Mouse (Mus musculus) embryonic facial prominence, embryonic 15.5 days (tissue): ENCODE measurements around the gene Nrp1. TPM values are rescaled to one million over a fixed set of nuclear protein-coding genes. Genes with fewer than 3 reads are reported as not detected.
A peak's percentile ranks its signal among the peaks of the same experiment; 100 is the strongest.

Source experiments
- ATAC-seq: fragments of 200-750 bp; cut with Nextera tagmentation; 2 replicates; pipeline ENCODE4 v1.8.0; 2017; ENCODE audit warnings: low read depth, moderate TSS enrichment; ENCODE audit not compliant: insufficient number of reproducible peaks, low FRiP score, low TSS enrichment
- H3K27ac ChIP-seq: fragments of 300-500 bp; sonication (generic); replicated peaks from 2 replicates; pipeline ENCODE4 v1.5.1; 2015; ENCODE audit warnings: mild to moderate bottlenecking, inconsistent platforms
- H3K27me3 ChIP-seq: fragments of 300-500 bp; sonication (generic); 2 replicates; pipeline ENCODE4 v1.6.1; 2015; ENCODE audit warnings: inconsistent platforms
- H3K36me3 ChIP-seq: fragments of 300-500 bp; sonication (generic); 2 replicates; pipeline ENCODE4 v1.6.1; 2015; ENCODE audit warnings: mild to moderate bottlenecking, inconsistent platforms
- H3K4me1 ChIP-seq: fragments of 300-500 bp; sonication (generic); 2 replicates; pipeline ENCODE4 v1.6.1; 2015; ENCODE audit warnings: inconsistent platforms
- H3K4me2 ChIP-seq: fragments of 300-500 bp; sonication (generic); replicated peaks from 2 replicates; pipeline ENCODE4 v1.6.1; 2015; ENCODE audit warnings: mild to moderate bottlenecking, inconsistent platforms
- H3K4me3 ChIP-seq: fragments of 300-500 bp; sonication (generic); replicated peaks from 2 replicates; pipeline ENCODE4 v1.5.1; 2015; ENCODE audit warnings: mild to moderate bottlenecking, inconsistent platforms
- H3K9ac ChIP-seq: fragments of 300-500 bp; sonication (generic); 2 replicates; pipeline ENCODE4 v1.6.1; 2015; ENCODE audit warnings: inconsistent platforms
- H3K9me3 ChIP-seq: fragments of 300-500 bp; sonication (generic); replicated peaks from 2 replicates; pipeline ENCODE4 v1.6.1; 2016; ENCODE audit warnings: inconsistent platforms
- WGBS: fragments of 180-500 bp; shearing (Covaris S2); methylation state at CpG from one replicate; pipeline ENCODE4 v1.1.7; 2015; 5-methylcytosine and 5-hydroxymethylcytosine counted together
- polyA plus RNA-seq: library from polyadenylated mRNA; unstranded; fragments of >200 nt; fragmentation: Nextera tagmentation; extraction: Ambion mirVana; gene quantifications from 2 replicates; pipeline ENCODE4 v1.2.1, GENCODE M21; 2015

Nrp1 gene
- polyA plus RNA-seq, 1 experiment from 2014 or later: 114 TPM

DNA sequence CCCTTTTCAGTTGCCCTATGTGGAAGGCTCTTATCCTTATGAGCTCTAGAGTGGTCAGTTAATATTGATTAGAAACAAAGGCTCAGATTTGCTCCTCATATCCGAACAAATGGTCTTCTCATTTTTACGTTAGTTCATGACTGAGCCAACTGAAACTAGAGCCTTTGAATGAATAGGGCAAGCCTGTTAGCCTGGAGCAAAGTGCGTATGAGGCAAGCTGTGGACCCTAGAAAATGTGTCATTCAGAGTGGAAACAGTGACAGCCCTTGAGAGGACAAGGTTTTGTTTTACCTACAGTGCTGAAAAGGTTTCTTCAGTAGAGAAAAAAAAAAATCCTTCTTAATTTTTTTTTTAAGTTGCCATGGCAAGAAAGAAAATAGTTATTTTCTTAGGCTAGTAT, 124.9 kb downstream of the Nrp1 start:
- H3K9me3 ChIP-seq: no peaks in the 10 kb centered on the region
- no peak for ATAC-seq
- H3K4me1 ChIP-seq: no peaks in the 10 kb centered on the region
- no peak overlapping the region for H3K9ac ChIP-seq
- H3K4me2 ChIP-seq: no peak overlapping the region
- no peaks in the 10 kb centered on the region for H3K27me3 ChIP-seq
- no peaks in the 10 kb centered on the region for H3K36me3 ChIP-seq
- 51% methylated on average over 3 of the region's 3 CpGs for WGBS
- no peak overlapping the region for H3K27ac ChIP-seq
- no peak overlapping the region for H3K4me3 ChIP-seq

DNA sequence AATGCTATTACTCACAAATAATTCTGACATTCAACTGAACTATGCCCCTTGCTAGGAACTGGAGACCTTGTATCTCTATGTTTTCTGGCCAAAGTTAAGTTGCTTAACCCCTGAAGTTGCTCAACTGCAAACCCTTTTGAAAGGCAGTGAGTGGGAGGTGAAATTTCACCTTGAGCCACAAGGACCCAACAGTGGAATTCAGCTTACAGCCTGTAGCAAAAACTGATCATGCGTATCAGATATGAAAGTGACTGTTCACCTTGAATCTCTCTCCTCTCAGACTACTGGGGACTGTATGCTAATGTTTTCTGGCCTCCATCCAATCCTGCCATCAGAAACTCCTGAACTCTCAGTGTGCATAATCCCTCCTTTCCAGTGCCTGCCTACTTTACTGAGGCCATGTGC, 126.3 kb downstream of the Nrp1 start:
- Histone ChIP-seq H3K27me3 (no peaks in the 10 kb centered on the region), H3K4me2 (no peak overlapping the region), H3K9ac (no peak overlapping the region), H3K4me1 (no peaks in the 10 kb centered on the region), H3K27ac (no peak overlapping the region), H3K9me3 (no peaks in the 10 kb centered on the region), H3K36me3 (no peaks in the 10 kb centered on the region), H3K4me3 (no peak overlapping the region)
- WGBS: 72% methylated on average over 1 of the region's 1 CpGs
- ATAC-seq: no peak

DNA sequence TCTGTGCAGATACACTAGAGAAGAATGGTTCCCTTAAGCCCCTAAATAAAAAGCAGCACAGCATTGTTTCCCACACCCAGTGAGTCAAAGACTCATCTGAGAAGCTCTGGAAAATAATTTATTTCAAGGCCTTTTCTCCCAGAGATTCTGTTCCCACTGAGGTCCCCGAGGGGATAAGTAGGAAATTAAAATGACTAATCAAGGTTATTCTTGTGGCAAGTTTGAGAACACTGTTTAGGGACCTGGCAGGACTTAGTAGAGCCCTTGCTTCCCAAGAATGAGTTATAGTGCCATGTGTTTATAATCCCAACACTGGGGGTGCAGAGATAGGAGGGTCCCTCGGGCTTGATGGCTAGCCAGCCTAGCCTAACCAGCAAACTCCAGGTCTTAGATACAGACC, 127.6 kb downstream of the Nrp1 start:
- WGBS: 73% methylated on average over 2 of the region's 2 CpGs
- Histone ChIP-seq H3K4me1 (no peaks in the 10 kb centered on the region), H3K36me3 (no peaks in the 10 kb centered on the region), H3K27me3 (no peaks in the 10 kb centered on the region), H3K4me2 (no peak overlapping the region), H3K27ac (no peak overlapping the region), H3K9ac (no peak overlapping the region), H3K4me3 (no peak overlapping the region), H3K9me3 (no peaks in the 10 kb centered on the region)
- ATAC-seq: no peak

DNA sequence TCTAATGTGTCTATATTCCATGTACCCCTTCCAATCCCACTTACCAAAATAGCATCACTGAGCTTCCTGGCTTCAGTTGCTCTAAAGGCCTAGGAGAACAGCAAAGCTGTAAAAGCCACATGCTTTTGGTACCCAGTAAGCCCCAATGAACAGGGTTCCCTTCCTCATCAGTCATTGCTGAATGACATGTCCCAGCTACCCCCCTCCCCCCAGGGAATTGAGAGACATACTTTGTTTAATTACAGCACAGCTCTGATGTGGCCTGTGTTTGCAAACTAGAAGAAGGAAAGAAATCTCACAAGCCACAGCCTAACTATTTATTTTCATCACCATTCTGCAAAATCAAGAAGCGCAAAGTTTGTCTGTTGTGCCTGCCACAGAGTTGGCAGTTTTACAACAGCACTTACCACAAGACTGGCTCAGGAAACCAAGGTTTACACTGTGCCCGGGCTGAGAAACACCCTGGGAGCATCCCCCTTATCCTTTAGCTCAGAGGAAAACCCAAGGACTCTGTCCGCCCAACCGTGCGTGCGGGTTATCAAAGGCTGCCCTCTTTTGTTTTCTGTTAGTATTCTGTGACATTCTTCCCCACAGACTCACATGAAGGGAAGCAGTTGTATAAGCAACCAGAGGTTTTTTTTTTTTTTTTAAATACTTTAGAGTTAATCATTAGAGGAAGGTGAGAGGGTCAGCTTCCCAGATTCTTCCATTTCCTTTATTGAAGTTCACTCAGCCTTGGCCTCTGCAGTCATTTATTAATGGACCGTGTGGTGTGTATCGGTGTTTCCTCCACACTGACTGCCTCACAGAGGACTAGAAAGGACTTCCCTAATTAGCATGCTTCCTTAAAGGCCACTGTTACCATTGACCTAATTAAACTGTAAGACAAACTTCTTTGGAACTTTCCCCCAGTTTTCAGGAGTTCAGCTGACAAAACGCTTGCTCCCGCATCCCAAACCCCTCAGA, 129.8 kb downstream of the Nrp1 start:
- no peak overlapping the region for H3K4me2 ChIP-seq
- H3K9me3 ChIP-seq: no peaks in the 10 kb centered on the region
- no peaks in the 10 kb centered on the region for H3K4me1 ChIP-seq
- no peak overlapping the region for H3K9ac ChIP-seq
- no peak overlapping the region for H3K4me3 ChIP-seq
- 37% methylated on average over 10 of the region's 10 CpGs for WGBS
- no peaks in the 10 kb centered on the region for H3K27me3 ChIP-seq
- no peak for ATAC-seq
- no peak overlapping the region for H3K27ac ChIP-seq
- H3K36me3 ChIP-seq: no peaks in the 10 kb centered on the region

DNA sequence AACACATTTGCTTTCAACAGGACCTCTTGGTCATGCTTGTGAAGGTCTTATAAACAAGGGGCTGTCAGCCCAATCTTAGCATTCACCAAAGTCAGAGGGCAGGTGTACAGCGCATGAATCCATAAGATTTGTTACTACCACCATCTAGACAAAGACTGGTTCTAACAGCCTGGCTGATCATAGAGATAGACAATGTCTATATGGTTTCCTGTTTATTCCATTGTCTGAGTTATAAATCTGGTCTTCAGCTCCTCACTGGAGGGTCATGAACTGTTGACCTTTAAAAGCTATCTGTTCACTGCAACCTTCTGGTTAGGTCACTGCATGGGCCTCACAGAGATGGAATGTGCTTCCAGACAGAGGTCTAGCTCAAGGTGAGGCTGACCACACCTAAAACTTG, 130.9 kb downstream of the Nrp1 start:
- WGBS: 93% methylated on average over 1 of the region's 1 CpGs
- Histone ChIP-seq H3K4me3 (no peak overlapping the region), H3K36me3 (peaks cover 5% of the 10 kb centered on the region; the same call in 1 of the 2 replicates), H3K9ac (no peak overlapping the region), H3K27ac (no peak overlapping the region), H3K9me3 (no peaks in the 10 kb centered on the region), H3K4me2 (no peak overlapping the region), H3K27me3 (no peaks in the 10 kb centered on the region), H3K4me1 (no peaks in the 10 kb centered on the region)
- ATAC-seq: no peak

DNA sequence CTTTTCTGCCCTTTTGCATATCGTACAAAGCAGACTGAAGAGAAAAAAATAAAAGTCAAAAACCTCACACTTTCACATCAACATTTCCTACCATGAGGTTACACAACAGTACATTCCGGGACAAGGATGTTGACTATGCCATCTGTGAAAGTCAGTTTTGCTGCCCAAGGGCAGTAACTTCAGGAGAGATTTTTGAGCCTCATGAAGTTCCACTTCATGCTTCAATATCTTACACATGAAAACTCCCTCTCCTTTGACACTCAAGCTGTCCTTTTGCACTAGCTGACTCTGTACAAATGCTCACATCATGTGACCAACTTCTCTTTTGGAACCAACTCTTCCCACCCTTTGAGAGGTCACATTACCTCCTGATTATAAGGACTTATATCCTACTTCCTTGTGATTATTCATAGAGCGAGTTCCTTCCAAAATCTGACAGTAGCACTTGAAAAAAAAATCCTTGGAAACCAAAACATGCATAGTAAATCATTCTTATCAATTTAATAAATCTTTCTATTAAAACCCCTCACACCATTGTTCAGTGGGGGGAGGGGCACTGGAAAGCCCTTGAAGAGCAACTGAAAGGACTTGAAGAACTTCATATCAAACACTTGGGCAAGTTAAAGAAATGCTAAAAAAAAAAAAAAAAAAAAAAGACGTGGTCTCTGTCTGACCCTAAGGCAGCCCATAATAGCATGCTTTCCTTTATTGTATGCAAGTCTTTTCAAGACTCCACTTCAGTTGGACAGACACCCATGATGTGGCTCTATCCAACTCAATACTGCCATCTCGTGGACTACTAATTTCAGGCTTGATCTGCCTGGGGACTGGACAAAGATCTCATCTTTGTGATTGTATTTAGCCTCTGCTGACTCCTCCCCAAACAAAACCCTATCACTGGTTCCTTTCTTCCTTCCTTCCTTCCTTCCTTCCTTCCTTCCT, 133.0 kb downstream of the Nrp1 start:
- H3K4me3 ChIP-seq: no peak overlapping the region
- no peak overlapping the region for H3K9ac ChIP-seq
- no peak overlapping the region for H3K27ac ChIP-seq
- no peak overlapping the region for H3K4me2 ChIP-seq
- H3K9me3 ChIP-seq: no peaks in the 10 kb centered on the region
- peaks cover 5% of the 10 kb centered on the region; the same call in 1 of the 2 replicates for H3K36me3 ChIP-seq
- no peaks in the 10 kb centered on the region for H3K27me3 ChIP-seq
- WGBS: 39% methylated on average over 5 of the region's 5 CpGs
- 0 out of 2 replicates have a peak, but pooled peaks have one; percentile 60 for ATAC-seq
- no peaks in the 10 kb centered on the region for H3K4me1 ChIP-seq

DNA sequence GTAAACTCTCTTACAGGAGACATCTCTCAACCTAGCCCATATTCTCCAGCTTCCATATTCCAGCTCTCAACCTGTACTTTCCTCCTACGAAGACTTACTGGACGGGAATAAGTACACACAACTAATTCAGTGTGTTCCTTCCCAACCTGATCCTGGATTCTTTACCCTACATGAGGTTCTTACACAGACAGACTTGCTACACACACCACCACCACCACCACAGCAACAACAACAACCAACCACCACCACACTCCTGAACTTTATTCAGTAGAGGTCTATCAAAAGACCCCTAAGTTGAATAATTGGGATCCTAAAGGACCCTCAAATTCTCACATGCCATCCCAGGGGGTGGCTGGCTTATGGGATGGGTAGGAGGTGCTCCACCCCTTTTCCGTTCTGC, 135.4 kb downstream of the Nrp1 start:
- H3K27me3 ChIP-seq: no peaks in the 10 kb centered on the region
- no peak for ATAC-seq
- H3K4me2 ChIP-seq: no peak overlapping the region
- H3K36me3 ChIP-seq: peaks cover 5% of the 10 kb centered on the region; the same call in 1 of the 2 replicates
- no peaks in the 10 kb centered on the region for H3K9me3 ChIP-seq
- H3K4me1 ChIP-seq: no peaks in the 10 kb centered on the region
- no peak overlapping the region for H3K27ac ChIP-seq
- WGBS: 87% methylated on average over 3 of the region's 3 CpGs
- H3K4me3 ChIP-seq: no peak overlapping the region
- H3K9ac ChIP-seq: no peak overlapping the region

DNA sequence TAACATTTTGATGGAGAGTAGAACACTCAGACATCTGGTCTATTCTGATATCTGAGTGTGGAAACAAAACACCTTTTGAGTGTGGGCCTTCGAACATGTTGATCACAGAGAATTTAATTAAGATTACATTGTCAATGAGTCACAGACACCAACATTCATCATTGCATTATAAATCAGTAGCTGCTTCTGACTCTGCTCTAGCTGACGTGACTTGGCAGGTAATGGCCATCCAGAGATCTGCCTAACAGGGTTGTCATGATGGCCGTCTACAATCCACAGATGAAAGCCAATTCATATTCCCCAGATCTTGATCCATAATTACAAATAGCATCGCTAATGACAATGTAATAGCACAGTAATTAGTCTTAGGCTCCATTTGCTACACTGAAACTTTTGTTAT, 140.4 kb downstream of the Nrp1 start:
- no peak overlapping the region for H3K4me3 ChIP-seq
- H3K9me3 ChIP-seq: no peaks in the 10 kb centered on the region
- H3K36me3 ChIP-seq: peaks cover 23% of the 10 kb centered on the region
- no peak overlapping the region for H3K9ac ChIP-seq
- WGBS: 76% methylated on average over 4 of the region's 4 CpGs
- no peak overlapping the region for H3K4me2 ChIP-seq
- H3K4me1 ChIP-seq: no peaks in the 10 kb centered on the region
- H3K27me3 ChIP-seq: no peaks in the 10 kb centered on the region
- no peak for ATAC-seq
- H3K27ac ChIP-seq: no peak overlapping the region

DNA sequence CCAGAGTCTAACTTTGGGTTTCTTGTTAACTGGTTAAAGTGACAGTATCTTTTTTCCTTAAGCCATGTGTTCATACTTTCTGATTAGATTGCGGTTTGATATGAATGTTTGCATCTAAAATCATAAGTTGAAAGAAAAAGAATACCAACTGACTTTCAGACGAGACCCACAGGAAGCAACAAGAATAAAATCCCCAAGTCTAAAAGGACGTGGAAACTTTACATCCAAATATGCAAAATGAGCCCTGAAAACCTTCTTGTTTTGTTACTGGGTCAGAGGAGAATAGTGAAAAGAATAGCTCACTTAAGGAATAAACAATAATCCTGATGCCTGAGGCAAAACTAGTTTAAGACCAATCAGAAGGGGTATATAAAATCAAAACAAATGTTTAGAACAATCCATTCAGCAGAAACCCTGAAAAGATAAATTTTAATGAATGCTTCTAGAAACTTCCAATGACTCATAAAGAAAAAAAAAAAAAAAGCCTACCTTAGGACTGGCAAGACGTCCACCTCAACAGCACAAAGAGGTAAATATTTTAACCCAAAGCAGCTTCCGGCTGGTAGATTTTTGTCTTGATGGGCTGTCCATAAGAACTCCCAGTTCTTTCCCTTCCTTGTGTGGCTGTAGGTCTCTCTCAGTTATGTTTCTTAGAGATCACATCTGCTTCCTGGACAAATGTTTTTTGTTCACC, 145.9 kb downstream of the Nrp1 start:
- Histone ChIP-seq H3K27me3 (no peaks in the 10 kb centered on the region), H3K9ac (no peak overlapping the region), H3K27ac (no peak overlapping the region), H3K9me3 (no peaks in the 10 kb centered on the region), H3K36me3 (peaks cover 23% of the 10 kb centered on the region), H3K4me3 (no peak overlapping the region), H3K4me2 (no peak overlapping the region), H3K4me1 (no peaks in the 10 kb centered on the region)
- WGBS: 49% methylated on average over 5 of the region's 5 CpGs
- no peak for ATAC-seq

DNA sequence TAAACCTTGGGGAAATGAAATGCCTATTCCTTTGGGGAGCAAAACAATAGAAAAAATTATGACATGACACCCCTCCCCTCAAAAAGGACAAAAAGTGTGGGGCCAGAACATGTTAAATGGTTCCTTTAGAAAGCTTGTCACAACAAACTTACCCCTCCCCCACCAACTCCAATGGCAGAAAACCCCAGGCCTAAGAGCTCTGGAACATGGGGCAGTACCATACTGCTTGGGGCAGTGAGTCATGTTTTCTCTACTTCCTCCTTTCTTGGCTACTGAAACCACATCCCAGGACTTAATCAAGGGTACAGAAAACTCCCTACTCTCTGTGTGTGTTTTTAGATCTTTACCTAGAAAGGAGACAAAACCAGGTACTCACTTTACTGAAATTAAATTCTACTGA, 147.5 kb downstream of the Nrp1 start:
- H3K27me3 ChIP-seq: no peaks in the 10 kb centered on the region
- no peaks in the 10 kb centered on the region for H3K4me1 ChIP-seq
- H3K4me3 ChIP-seq: no peak overlapping the region
- ATAC-seq: no peak; the same call in 1 of the 2 replicates
- H3K9me3 ChIP-seq: no peaks in the 10 kb centered on the region
- peaks cover 22% of the 10 kb centered on the region for H3K36me3 ChIP-seq
- no peak overlapping the region for H3K9ac ChIP-seq
- no peak overlapping the region for H3K4me2 ChIP-seq
- no peak overlapping the region for H3K27ac ChIP-seq

DNA sequence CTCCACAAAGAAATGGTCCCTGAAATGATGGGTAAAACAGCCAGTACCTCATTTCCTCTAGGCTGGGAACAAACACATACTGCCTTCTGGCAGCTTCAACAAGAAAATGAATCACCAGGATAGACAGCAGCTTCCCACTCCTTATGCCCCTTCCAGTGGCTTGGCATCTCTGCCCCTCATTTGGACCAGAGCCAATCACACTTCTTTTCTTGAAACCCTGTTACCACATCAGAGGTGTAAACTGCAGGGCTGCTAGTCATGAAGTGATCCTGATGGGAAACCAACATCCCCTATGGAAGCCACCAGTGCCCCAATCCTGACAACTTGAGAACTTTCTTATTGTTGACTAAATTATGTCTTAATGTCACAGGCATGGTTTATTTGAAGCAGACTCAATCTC, 150.3 kb downstream of the Nrp1 start:
- Histone ChIP-seq H3K27me3 (no peaks in the 10 kb centered on the region), H3K4me2 (no peak overlapping the region), H3K9ac (no peak overlapping the region), H3K4me1 (no peaks in the 10 kb centered on the region), H3K27ac (no peak overlapping the region), H3K4me3 (no peak overlapping the region), H3K9me3 (no peaks in the 10 kb centered on the region), H3K36me3 (no peaks in the 10 kb centered on the region)
- peak; percentile 43 for ATAC-seq
